Mouse (Mus musculus): ENCODE measurements around the gene Sgk2.
"Not testable (repeated sequence)": the region's sequence is repeated elsewhere in the genome, so short reads cannot be mapped to it uniquely, and the experiment has no call there.

Sgk2 gene

GRCm38 (mm10) chr2:163058981-163059380, 71.9 kb downstream of the Sgk2 start:
- DNase-seq (ENCODE audit: extremely low spot score, low spot score), result not testable (repeated sequence)

- no peak for DNase-seq (ENCODE audit: extremely low spot score, low spot score)
Observed at GRCm38 (mm10) chr2:163060630-163061029, 73.5 kb downstream of the Sgk2 start.

- DNase-seq (ENCODE audit: extremely low spot score, low spot score), result no peak
Observed at GRCm38 (mm10) chr2:163061203-163062118, 74.3 kb downstream of the Sgk2 start.

GRCm38 (mm10) chr2:163062119-163062508, 75.0 kb downstream of the Sgk2 start:
- DNase-seq (ENCODE audit: extremely low spot score, low spot score), result no peak
